Mouse (Mus musculus): ENCODE data around the gene Slc38a5. TPM values are rescaled to one million over a fixed set of nuclear protein-coding genes. Genes with fewer than 3 reads are reported as not detected.

Slc38a5 gene
- polyA plus RNA-seq, 1 experiment from 2014 or later: 24.3 TPM

DNA sequence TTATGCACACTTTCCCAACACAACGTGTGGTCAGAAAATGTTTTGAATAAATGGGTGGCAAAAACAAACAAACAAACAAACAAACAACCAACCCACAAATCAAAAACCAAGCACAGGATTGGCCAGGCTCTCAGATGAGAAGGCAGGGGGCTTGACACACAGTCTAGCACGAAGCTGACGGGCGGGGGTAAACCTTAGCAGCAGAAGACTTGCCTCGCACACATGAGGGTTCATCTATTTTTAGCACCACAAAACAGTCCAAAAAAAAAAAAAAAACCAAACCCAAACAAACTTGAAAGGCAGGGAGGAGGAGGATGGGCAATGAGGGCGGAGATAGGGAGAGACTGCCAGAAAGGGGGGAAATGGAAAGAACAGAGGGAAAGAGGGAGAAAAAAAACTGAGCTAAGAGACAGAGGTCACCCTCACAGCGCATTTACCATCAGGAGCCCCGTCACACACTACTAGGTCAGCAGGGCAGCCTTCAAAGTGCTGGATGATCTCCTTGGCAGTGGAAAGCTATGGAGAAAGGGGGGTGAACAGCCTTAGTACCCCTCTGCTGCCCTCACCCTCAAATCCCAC, 22.3 kb upstream of the Slc38a5 start:
- Histone ChIP-seq H3K36me3 (ENCODE audit: control insufficient read depth, insufficient read depth, low read length) (no peaks in the 10 kb centered on the region), H3K4me1 (ENCODE audit: control insufficient read depth, insufficient read depth, low read length) (no peaks in the 10 kb centered on the region), H3K4me3 (ENCODE audit: low read depth, low read length) (no peak overlapping the region), H3K4me2 (ENCODE audit: low read depth, low read length) (no peak overlapping the region), H3K9me3 (ENCODE audit: control insufficient read depth, low read length) (no peaks in the 10 kb centered on the region), H3K9ac (replicated peaks; ENCODE audit: low read depth, low read length) (no peak overlapping the region), H3K27ac (ENCODE audit: low read depth, low read length) (no peak overlapping the region), H3K27me3 (ENCODE audit: control insufficient read depth, insufficient read depth, low read length) (no peaks in the 10 kb centered on the region)
- 88% methylated on average over 8 of the region's 8 CpGs for WGBS
- no peak for ATAC-seq (ENCODE audit: low read depth)

GRCm38 (mm10) chrX:8251789-8252333, 19.1 kb upstream of the Slc38a5 start:
- no peaks in the 10 kb centered on the region for H3K4me1 ChIP-seq (ENCODE audit: control insufficient read depth, insufficient read depth, low read length)
- H3K9me3 ChIP-seq (ENCODE audit: control insufficient read depth, low read length): no peaks in the 10 kb centered on the region
- peak overlapping the region; percentile 46 for H3K4me3 ChIP-seq (ENCODE audit: low read depth, low read length)
- 15% methylated on average over 18 of the region's 18 CpGs for WGBS
- peak overlapping the region; percentile 46 for H3K9ac ChIP-seq (replicated peaks; ENCODE audit: low read depth, low read length)
- H3K27me3 ChIP-seq (ENCODE audit: control insufficient read depth, insufficient read depth, low read length): no peaks in the 10 kb centered on the region
- peak; percentile 75 for ATAC-seq (ENCODE audit: low read depth)
- no peaks in the 10 kb centered on the region for H3K36me3 ChIP-seq (ENCODE audit: control insufficient read depth, insufficient read depth, low read length)
- H3K27ac ChIP-seq (ENCODE audit: low read depth, low read length): no peak overlapping the region
- peak overlapping the region; percentile 52 for H3K4me2 ChIP-seq (ENCODE audit: low read depth, low read length)

DNA sequence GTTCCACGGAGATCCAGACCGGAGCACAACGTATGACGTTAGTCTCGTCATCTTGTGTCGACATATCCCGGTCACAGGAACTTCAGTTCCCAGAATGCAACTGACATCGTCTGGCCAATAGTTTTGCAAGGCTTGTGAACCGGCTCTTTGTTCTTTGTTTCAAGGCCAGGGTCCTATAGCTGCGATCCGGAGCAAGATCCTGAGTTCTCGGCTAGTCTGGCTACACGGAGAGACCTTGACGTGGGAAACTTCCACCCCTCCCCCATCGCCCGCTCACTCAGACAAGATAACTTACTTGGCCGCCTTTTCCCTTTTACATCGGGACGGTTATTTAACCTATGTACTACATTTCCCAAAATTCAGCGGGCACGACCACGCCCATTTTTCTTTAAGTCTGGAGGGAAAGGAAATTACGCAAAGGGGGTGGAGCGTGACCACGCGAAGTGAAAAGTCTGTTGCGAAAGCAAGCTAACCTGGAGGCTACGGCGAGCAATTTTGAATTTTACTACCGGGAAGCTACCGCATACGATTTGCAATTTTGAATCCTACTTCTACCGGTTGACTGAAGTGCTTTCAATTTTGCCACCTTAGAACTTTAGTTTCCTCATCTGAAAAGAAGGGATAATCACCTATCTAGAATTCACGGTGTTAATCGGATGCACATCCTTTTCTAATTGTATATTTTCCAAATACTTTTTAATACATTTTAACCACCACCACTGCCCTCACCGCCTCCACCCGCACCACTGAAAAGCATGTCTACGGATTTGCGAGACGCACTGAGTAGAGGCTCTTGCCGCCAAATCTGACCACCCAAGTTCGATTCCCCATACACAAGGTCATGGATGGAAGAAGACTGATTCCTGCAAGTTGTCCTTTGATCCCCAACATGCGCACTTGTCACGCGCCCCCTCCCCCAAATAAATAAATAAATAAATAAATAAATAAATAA, 18.3 kb upstream of the Slc38a5 start, which contains the start of gene Ftsj1:
Gene Ftsj1, minus strand, starts transcription at position 73 of the 952 bp plus-strand sequence.
- Histone ChIP-seq H3K36me3 (ENCODE audit: control insufficient read depth, insufficient read depth, low read length) (no peaks in the 10 kb centered on the region), H3K9ac (replicated peaks; ENCODE audit: low read depth, low read length) (peak within 1 kb of the TSS; percentile 46), H3K4me3 (ENCODE audit: low read depth, low read length) (peak within 1 kb of the TSS; percentile 46), H3K4me2 (ENCODE audit: low read depth, low read length) (peak within 1 kb of the TSS; percentile 52), H3K27ac (ENCODE audit: low read depth, low read length) (peak within 1 kb of the TSS; percentile 76), H3K9me3 (ENCODE audit: control insufficient read depth, low read length) (no peaks in the 10 kb centered on the region), H3K4me1 (ENCODE audit: control insufficient read depth, insufficient read depth, low read length) (no peaks in the 10 kb centered on the region), H3K27me3 (ENCODE audit: control insufficient read depth, insufficient read depth, low read length) (no peaks in the 10 kb centered on the region)
- WGBS: 13% methylated on average over 45 of the region's 45 CpGs
- ATAC-seq (ENCODE audit: low read depth): peak; percentile 95

DNA sequence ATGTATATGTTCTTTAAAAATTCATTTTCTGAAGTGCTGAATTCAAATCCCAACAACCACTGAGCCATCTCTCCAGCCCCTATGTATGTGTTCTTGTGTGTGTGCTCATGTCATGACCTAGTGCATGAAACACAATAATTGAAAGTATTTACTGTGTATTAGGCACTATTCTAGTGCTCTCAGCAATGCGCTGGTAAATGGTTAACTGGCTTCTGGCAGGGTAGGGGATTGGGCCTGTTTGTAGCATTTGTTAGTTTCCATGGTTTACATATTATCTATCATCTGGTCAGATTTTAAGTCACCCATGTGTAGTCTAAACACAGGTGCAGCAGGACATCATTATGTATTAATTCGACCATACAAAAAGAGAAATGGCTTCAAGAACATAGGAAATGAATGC, 17.2 kb upstream of the Slc38a5 start:
- ATAC-seq (ENCODE audit: low read depth): no peak
- H3K4me2 ChIP-seq (ENCODE audit: low read depth, low read length): no peak overlapping the region
- H3K9ac ChIP-seq (replicated peaks; ENCODE audit: low read depth, low read length): no peak overlapping the region
- no peaks in the 10 kb centered on the region for H3K36me3 ChIP-seq (ENCODE audit: control insufficient read depth, insufficient read depth, low read length)
- WGBS: 93% methylated on average over 2 of the region's 2 CpGs
- no peak overlapping the region for H3K4me3 ChIP-seq (ENCODE audit: low read depth, low read length)
- H3K27ac ChIP-seq (ENCODE audit: low read depth, low read length): no peak overlapping the region
- H3K4me1 ChIP-seq (ENCODE audit: control insufficient read depth, insufficient read depth, low read length): no peaks in the 10 kb centered on the region
- H3K27me3 ChIP-seq (ENCODE audit: control insufficient read depth, insufficient read depth, low read length): no peaks in the 10 kb centered on the region
- no peaks in the 10 kb centered on the region for H3K9me3 ChIP-seq (ENCODE audit: control insufficient read depth, low read length)

DNA sequence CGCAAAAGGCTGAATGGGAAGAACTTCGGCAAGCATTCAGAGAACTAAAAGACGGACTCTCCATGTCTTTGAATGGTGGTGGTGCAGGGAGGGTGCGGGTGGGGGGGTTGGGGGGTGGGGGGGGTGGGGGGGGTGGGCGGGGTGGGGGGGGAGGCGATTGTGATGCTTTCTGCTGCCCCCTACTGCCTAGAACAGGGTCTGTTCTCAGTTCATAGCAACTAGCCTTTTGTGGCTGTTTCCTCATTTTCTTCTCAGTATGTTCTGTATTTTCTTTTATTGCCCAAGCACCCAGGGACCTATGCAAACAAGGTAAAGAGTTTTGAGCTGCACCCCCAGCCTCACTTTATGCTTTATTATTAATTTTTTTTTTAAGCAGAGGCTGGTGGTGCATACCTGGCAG, 15.1 kb upstream of the Slc38a5 start:
- Histone ChIP-seq H3K9me3 (ENCODE audit: control insufficient read depth, low read length) (no peaks in the 10 kb centered on the region), H3K4me3 (ENCODE audit: low read depth, low read length) (no peak overlapping the region), H3K27me3 (ENCODE audit: control insufficient read depth, insufficient read depth, low read length) (no peaks in the 10 kb centered on the region), H3K36me3 (ENCODE audit: control insufficient read depth, insufficient read depth, low read length) (no peaks in the 10 kb centered on the region), H3K9ac (replicated peaks; ENCODE audit: low read depth, low read length) (no peak overlapping the region), H3K4me1 (ENCODE audit: control insufficient read depth, insufficient read depth, low read length) (no peaks in the 10 kb centered on the region), H3K27ac (ENCODE audit: low read depth, low read length) (no peak overlapping the region), H3K4me2 (ENCODE audit: low read depth, low read length) (no peak overlapping the region)
- WGBS: 42% methylated on average over 3 of the region's 6 CpGs
- no peak for ATAC-seq (ENCODE audit: low read depth)

- no peak for ATAC-seq (ENCODE audit: low read depth)
- Histone ChIP-seq H3K4me1 (ENCODE audit: control insufficient read depth, insufficient read depth, low read length) (no peaks in the 10 kb centered on the region), H3K27ac (ENCODE audit: low read depth, low read length) (no peak overlapping the region), H3K9me3 (ENCODE audit: control insufficient read depth, low read length) (no peaks in the 10 kb centered on the region), H3K9ac (replicated peaks; ENCODE audit: low read depth, low read length) (no peak overlapping the region), H3K4me3 (ENCODE audit: low read depth, low read length) (no peak overlapping the region), H3K36me3 (ENCODE audit: control insufficient read depth, insufficient read depth, low read length) (no peaks in the 10 kb centered on the region), H3K27me3 (ENCODE audit: control insufficient read depth, insufficient read depth, low read length) (no peaks in the 10 kb centered on the region), H3K4me2 (ENCODE audit: low read depth, low read length) (no peak overlapping the region)
- 84% methylated on average over 12 of the region's 12 CpGs for WGBS
These were observed 11.5 kb upstream of the Slc38a5 start for GRCm38 (mm10) chrX:8259478-8259877.

- Histone ChIP-seq H3K9me3 (ENCODE audit: control insufficient read depth, low read length) (no peaks in the 10 kb centered on the region), H3K4me3 (ENCODE audit: low read depth, low read length) (no peak overlapping the region), H3K27me3 (ENCODE audit: control insufficient read depth, insufficient read depth, low read length) (no peaks in the 10 kb centered on the region), H3K4me1 (ENCODE audit: control insufficient read depth, insufficient read depth, low read length) (no peaks in the 10 kb centered on the region), H3K36me3 (ENCODE audit: control insufficient read depth, insufficient read depth, low read length) (no peaks in the 10 kb centered on the region), H3K9ac (replicated peaks; ENCODE audit: low read depth, low read length) (no peak overlapping the region), H3K4me2 (ENCODE audit: low read depth, low read length) (no peak overlapping the region), H3K27ac (ENCODE audit: low read depth, low read length) (no peak overlapping the region)
- 83% methylated on average over 5 of the region's 5 CpGs for WGBS
- no peak for ATAC-seq (ENCODE audit: low read depth)
These were observed 7.7 kb upstream of the Slc38a5 start for GRCm38 (mm10) chrX:8263156-8263804.

GRCm38 (mm10) chrX:8264222-8264621, 6.7 kb upstream of the Slc38a5 start:
- Histone ChIP-seq H3K4me3 (ENCODE audit: low read depth, low read length) (no peak overlapping the region), H3K9ac (replicated peaks; ENCODE audit: low read depth, low read length) (no peak overlapping the region), H3K27me3 (ENCODE audit: control insufficient read depth, insufficient read depth, low read length) (no peaks in the 10 kb centered on the region), H3K4me1 (ENCODE audit: control insufficient read depth, insufficient read depth, low read length) (no peaks in the 10 kb centered on the region), H3K9me3 (ENCODE audit: control insufficient read depth, low read length) (no peaks in the 10 kb centered on the region), H3K27ac (ENCODE audit: low read depth, low read length) (no peak overlapping the region), H3K4me2 (ENCODE audit: low read depth, low read length) (no peak overlapping the region), H3K36me3 (ENCODE audit: control insufficient read depth, insufficient read depth, low read length) (no peaks in the 10 kb centered on the region)
- ATAC-seq (ENCODE audit: low read depth): no peak
- 91% methylated on average over 3 of the region's 3 CpGs for WGBS

Data from neural tube, embryonic 14.5 days (tissue).